Mouse (Mus musculus) lung, adult 2 months (tissue): ENCODE measurements around the gene Alyref.

Experiments used
- CTCF ChIP-seq: fragments of 200-500 bp; IDR thresholded peaks from 2 replicates; pipeline ENCODE4 v1.5.1; 2011; ENCODE audit warnings: mild to moderate bottlenecking, low read length, control low read depth; ENCODE audit not compliant: insufficient read depth
- POLR2A ChIP-seq: fragments of 200-500 bp; IDR thresholded peaks from 2 replicates; pipeline ENCODE4 v1.6.1; 2011; ENCODE audit warnings: low read depth, mild to moderate bottlenecking, control low read depth, low read length, borderline replicate concordance; ENCODE audit errors: extremely low read depth

- no peak for TF ChIP-seq CTCF
- TF ChIP-seq POLR2A: no peak
Measured at GRCm38 (mm10) chr11:120613481-120613972, 15.4 kb upstream of the Alyref start.
